Mouse (Mus musculus): ENCODE data around the gene Gm45753. TPM values are rescaled to one million over a fixed set of nuclear protein-coding genes. Genes with fewer than 3 reads are reported as not detected.

Gene Gm45753
- total RNA-seq, 2 experiments from 2014 or later, result not detected

- peak; percentile 37 to 59 for DNase-seq (ENCODE audit: extremely low spot score in 1 of 2, low spot score in 2 of 2)
- intact Hi-C loops (cut with DNase I), result loop anchor here (2.0 to 5.0 kb wide), 2 partner anchors 168 to 299 kb away; partner anchors contain the start of genes Fat1 and Mtnr1a
Observed at GRCm38 (mm10) chr8:45236164-45236912, 71.9 kb downstream of the Gm45753 start.

DNA sequence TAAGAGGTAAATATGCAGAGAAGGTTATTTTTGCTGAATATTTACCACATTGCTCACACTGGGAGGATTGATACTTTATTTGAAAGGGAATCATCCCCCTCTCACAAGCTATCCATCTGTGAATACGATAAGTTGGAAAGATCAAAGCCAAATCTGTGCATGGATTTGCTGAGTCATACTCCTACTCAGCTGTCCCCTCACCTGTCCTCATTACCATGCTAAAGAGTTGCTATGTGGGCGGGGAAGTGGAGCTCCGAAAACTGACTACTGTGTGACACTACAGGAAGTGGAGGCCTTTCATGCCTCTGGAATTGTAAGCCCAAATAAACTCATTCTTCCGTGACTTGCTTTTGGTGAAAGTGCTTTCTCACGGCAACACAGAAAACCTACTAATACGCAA is 73.0 kb downstream of the Gm45753 start:
- no peak for DNase-seq (ENCODE audit: extremely low spot score in 1 of 2, low spot score in 2 of 2)
- intact Hi-C loops (cut with DNase I), result loop anchor here (5.0 kb wide), 1 partner anchor 298 kb away; the partner anchor contains the start of gene Fat1

GRCm38 (mm10) chr8:45233256-45233655 is 75.0 kb downstream of the Gm45753 start:
- intact Hi-C loops (cut with DNase I), result no loop called here
- no peak for DNase-seq (ENCODE audit: extremely low spot score in 1 of 2, low spot score in 2 of 2)

Other genes starting within 250 kb of the Gm45753 start
- not detected for gene Mtnr1a, start 239.3 kb downstream of the Gm45753 start, total RNA-seq (2021)
- not detected for gene F11, start 46.4 kb downstream of the Gm45753 start, total RNA-seq (2021)
- gene Klkb1, start 13.6 kb downstream of the Gm45753 start, total RNA-seq (2021), result under 1 TPM in 1 of 2 experiments, not detected in 1; 0.06 TPM
- 1 to 10 TPM; 3.5 to 3.8 TPM for gene Cyp4v3, start 24.8 kb upstream of the Gm45753 start, total RNA-seq (2021)
- 10 to 100 TPM; 27.7 to 32.0 TPM for gene Fam149a, start 73.8 kb upstream of the Gm45753 start, total RNA-seq (2021)
- 1 to 10 TPM; 3.5 to 4.3 TPM for gene Tlr3, start 102.6 kb upstream of the Gm45753 start, total RNA-seq (2021)
- gene Sorbs2, start 199.3 kb upstream of the Gm45753 start, total RNA-seq (2021), result 100 to 1,000 TPM; 188 to 191 TPM